Mouse (Mus musculus) heart, postnatal 14 days (tissue): ENCODE data around the gene Tnnc2. TPM values are rescaled to one million over a fixed set of nuclear protein-coding genes. Genes with fewer than 3 reads are reported as not detected.
"Not testable (repeated sequence)": the region's sequence is repeated elsewhere in the genome, so short reads cannot be mapped to it uniquely, and the experiment has no call there.

Experiments used
- DNase-seq, 2 experiments: peaks; one replicate each; pipeline ENCODE4 v3.0.0; 2021 to 2022
- intact Hi-C: fragments of 180-260 bp; cut with DNase I; formaldehyde crosslinking; loops from one replicate; pipeline ENCODE4 v1.15.1; 2025
- total RNA-seq, 2 experiments: library from RNA; stranded (reverse); gene quantifications; 2 replicates each; pipeline ENCODE4 v1.2.3; 2021

Gene Tnnc2
- total RNA-seq, 2 experiments from 2014 or later = not detected

DNA sequence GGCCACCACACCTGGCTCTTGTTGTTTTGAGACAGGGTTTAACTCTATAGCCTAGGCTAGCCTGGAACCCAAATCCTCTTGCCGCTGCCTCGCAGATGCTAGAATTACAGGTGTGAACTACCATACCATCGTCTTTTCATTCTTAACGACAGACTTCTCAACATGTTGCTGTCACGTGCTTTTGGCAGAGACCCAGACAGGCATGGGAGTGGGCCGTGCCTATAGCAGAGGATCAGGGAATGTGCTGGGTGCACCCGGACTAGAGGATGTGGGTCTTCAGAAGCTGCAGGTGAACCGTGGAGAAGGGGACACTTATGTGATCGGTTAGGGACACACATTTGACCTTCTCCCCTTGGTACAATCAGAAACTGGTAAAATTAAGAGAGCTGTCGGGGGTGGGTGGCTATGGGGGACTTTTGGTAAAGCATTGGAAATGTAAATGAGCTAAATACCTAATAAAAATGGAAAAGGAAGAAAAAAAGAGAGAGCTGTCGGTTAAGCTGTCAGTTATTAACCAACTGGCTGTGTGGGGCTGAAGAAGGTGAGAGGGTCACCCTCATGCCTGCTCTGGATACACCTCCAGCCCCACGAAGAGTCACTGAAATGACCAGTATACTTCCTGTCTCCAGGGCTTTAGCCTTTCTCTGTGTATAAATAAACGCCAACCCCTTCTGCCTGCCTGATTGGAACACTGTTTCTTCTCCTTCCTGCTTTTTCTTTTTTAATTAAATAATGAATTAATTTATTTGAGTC lies 20.7 kb upstream of the Tnnc2 start:
- intact Hi-C loops = no loop called here
- DNase-seq = no peak

DNA sequence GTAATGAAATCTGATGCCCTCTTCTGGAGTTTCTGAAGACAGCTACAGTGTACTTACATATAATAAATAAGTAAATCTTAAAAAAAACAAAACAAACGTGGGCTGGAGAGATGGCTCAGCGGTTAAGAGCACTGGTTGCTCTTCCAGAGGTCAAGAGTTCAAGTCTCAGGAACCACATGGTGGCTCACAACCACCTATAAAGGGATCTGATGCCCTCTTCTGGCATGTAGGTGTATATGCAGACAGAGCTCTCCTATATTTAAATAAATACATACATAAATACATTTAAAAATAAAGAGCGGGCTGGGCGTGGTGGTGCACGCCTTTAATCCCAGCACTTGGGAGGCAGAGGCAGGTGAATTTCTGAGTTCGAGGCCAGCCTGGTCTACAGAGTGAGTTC lies 18.8 kb upstream of the Tnnc2 start:
- DNase-seq = not testable (repeated sequence)
- intact Hi-C loops = loop anchor here (5.0 kb wide), 1 partner anchor 206 kb away; the partner anchor contains the start of gene Eppin

DNA sequence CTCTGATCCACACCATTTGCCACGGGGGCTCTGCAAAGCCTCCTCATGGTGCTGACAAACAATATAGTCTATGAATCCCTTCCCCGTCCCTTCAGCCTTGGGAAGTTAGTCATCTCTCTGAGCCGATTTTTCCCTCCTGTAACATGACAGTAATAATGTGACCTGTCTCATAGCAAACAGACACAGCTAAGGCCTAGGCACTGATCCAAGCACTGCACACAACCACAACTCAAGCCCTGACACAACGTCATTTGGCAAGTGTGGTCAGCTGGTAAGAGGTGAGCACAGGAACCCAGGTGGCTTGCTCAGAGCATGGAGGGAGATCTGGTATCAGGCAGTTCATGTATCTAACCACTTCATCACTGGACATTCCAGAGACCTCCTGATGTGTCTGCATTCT lies 16.1 kb upstream of the Tnnc2 start:
- DNase-seq = no peak
- intact Hi-C loops = loop anchor here (5.0 kb wide), 1 partner anchor 204 kb away; the partner anchor contains the start of gene Eppin

DNA sequence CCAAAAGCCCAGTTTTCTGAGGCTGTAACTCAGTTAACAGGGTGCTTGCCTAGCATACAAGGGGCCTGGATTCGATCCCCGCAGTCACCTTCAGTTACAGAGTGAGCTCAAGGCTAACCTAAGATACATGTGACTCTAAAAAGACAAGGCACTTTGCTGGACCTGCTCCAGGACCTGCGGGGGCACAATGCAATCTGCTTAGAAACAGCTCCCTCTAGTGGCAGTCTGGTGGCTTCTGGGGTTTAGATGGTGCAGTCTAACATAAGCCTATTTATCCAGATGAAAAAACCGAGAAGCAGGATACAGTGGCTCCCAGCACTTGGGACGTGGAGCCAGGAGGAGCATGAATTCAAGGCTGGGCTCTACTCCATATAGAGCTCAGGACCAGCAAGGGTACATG lies 14.5 kb upstream of the Tnnc2 start:
- intact Hi-C loops = loop anchor here (5.0 kb wide), 1 partner anchor 117 kb away; no protein-coding TSS in a partner anchor

GRCm38 (mm10) chr2:164793772-164794171 lies 14.0 kb upstream of the Tnnc2 start:
- no peak for DNase-seq
- intact Hi-C loops = loop anchor here (5.0 kb wide), 1 partner anchor 116 kb away; no protein-coding TSS in a partner anchor

More for the DNA sequence above, 14.5 kb upstream of the Tnnc2 start:
- DNase-seq = peak; percentile 82 to 91

DNA sequence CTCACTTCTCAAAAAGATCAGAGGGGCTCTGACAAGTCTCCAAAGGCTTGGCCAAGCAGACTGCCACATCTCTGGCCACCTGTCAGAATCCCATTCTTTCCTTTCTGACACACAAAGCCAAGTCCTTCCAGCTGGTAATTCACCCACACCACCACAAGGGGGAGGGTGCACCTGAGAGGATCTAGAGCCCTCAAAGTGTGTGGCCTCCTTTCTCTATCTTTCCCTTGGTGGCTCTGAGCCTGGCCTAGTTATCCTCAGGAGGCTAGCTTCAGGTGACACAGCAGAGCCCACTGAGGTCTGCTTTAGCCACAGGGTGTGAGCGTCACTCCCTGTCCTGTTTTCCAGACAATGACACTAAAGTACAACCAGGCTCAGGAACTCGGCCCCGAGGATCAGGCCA lies 13.5 kb upstream of the Tnnc2 start:
- intact Hi-C loops = loop anchor here (5.0 kb wide), 1 partner anchor 116 kb away; no protein-coding TSS in a partner anchor
- peak; percentile 55 to 75 for DNase-seq

GRCm38 (mm10) chr2:164792400-164793190 lies 12.8 kb upstream of the Tnnc2 start:
- no peak for DNase-seq
- intact Hi-C loops = loop anchor here (5.0 kb wide), 1 partner anchor 115 kb away; no protein-coding TSS in a partner anchor

- intact Hi-C loops = loop anchor here (5.0 kb wide), 1 partner anchor 115 kb away; no protein-coding TSS in a partner anchor
- no peak for DNase-seq
Measured at GRCm38 (mm10) chr2:164791841-164792261, 12.1 kb upstream of the Tnnc2 start.

DNA sequence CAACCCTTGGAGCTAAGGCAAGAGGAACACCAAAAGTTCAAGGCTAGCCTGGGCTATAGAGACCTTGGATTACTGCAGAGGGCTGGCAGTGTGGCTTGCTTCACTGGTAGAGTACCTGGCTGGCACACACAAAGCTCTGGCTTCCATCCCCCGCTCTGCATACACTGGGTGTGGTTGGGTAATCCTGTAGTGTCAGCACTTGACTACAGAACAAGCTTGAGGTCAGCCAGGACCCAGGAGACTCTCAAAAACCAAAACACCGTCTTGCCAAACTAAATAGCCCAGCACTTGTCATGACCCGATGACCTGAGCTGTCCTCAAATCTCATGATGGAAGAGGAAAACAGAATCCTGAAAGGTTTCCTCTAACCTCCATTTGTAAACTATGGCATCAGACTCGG lies 10.7 kb upstream of the Tnnc2 start:
- DNase-seq = peak in 1 of 2 experiments; percentile 20
- intact Hi-C loops = loop anchor here (5.0 kb wide), 1 partner anchor 113 kb away; no protein-coding TSS in a partner anchor

GRCm38 (mm10) chr2:164788411-164788810 lies 8.6 kb upstream of the Tnnc2 start:
- DNase-seq = no peak

GRCm38 (mm10) chr2:164787779-164788178 lies 8.0 kb upstream of the Tnnc2 start:
- intact Hi-C loops = loop anchor here (5.0 kb wide), 1 partner anchor 40 kb away; the partner anchor contains the start of genes Dnttip1 and Wfdc3

More at GRCm38 (mm10) chr2:164788411-164788810, 8.6 kb upstream of the Tnnc2 start:
- intact Hi-C loops = loop anchor here (5.0 kb wide), 1 partner anchor 41 kb away; the partner anchor contains the start of genes Dnttip1 and Wfdc3

GRCm38 (mm10) chr2:164787032-164787431 lies 7.3 kb upstream of the Tnnc2 start:
- DNase-seq = no peak
- intact Hi-C loops = loop anchor here (5.0 kb wide), 1 partner anchor 40 kb away; the partner anchor contains the start of genes Dnttip1 and Wfdc3

More at GRCm38 (mm10) chr2:164787779-164788178, 8.0 kb upstream of the Tnnc2 start:
- no peak for DNase-seq

- DNase-seq = no peak
- intact Hi-C loops = loop anchor here (5.0 kb wide), 1 partner anchor 39 kb away; the partner anchor contains the start of genes Dnttip1 and Wfdc3
Measured at GRCm38 (mm10) chr2:164786388-164786885, 6.7 kb upstream of the Tnnc2 start.

DNA sequence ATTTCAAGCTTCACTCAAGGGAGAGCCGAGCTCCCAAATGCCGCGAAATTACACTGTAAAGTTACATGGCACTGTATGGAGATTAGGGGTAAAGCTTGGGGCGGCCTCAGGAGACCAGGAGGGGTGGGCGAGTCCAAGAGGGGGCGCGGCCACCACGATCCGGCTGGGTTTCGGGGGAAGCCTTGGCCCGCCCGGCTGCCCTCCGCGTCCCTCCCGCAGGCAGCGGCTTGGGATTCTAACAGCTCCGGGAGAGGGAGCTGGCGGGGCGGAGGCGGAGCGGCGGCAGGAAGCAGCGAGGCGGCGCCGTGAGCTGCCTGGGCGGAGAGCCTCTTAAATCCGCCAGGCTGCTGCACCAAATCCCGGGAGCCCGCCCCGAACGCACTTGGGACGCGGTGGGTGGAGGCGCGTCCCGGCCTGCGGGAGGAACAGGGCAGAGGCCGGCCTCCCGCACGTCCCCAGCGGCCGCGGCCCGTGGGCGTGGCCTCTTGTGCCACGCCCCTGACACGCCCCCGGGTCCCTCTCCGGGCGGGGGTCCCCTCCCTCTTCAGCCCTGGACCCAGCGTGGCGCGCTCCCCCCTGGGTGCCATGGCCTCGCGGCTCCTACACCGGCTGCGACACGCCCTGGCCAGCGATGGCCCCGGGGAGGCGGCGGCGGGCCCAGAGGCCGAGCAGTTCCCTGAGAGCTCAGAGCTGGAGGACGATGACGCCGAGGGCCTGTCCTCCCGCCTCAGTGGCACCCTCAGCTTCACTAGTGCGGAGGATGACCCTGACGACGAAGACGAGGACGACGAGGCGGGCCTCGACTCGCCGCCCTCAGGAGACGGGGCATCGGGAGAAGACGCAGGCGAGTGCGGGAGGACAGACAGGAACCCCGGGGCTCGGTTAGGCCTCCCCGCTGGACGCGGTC lies 6.0 kb upstream of the Tnnc2 start, which contains the start of gene Snx21:
Snx21 (plus strand) TSS at position 343 of the 907 bp plus-strand sequence.
- DNase-seq = peak; percentile 92 to 94
- intact Hi-C loops = loop anchor here (5.0 kb wide), 1 partner anchor 38 kb away; the partner anchor contains the start of genes Dnttip1 and Wfdc3

- no peak for DNase-seq
- intact Hi-C loops = loop anchor here (5.0 kb wide), 1 partner anchor 38 kb away; the partner anchor contains the start of genes Dnttip1 and Wfdc3
Measured at GRCm38 (mm10) chr2:164784869-164785420, 5.2 kb upstream of the Tnnc2 start.

DNA sequence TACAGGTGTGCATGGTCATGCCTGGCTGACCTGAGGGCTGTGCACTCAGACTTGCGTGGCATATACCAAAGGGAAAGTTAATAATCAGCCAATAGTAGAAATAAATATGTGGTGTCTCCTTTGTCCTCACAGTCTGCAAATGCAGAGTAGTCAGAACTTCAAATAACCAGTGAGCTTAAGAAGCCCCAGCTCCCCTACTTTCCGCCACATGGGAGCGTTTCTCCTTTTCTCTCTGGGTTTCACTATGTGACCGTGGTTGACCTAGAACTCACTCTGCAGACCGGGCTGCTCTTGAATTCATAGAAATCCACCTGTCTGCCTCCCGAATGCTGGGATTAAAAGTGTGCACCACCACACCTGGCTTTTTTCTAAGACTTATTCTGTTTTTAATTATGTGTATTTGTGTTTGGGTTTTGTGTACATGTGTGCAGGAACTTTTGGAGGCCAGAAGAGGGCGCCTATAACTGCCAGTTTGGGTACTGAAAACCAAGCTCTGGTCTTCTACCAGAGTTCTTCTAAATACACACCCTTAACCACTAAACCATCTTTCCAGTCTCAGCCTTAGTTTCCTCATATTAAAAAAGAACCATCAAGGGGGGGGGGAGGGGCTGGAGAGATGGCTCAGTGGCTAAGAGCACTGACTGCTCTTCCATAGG lies 4.3 kb upstream of the Tnnc2 start:
- intact Hi-C loops = no loop called here
- no peak for DNase-seq

DNA sequence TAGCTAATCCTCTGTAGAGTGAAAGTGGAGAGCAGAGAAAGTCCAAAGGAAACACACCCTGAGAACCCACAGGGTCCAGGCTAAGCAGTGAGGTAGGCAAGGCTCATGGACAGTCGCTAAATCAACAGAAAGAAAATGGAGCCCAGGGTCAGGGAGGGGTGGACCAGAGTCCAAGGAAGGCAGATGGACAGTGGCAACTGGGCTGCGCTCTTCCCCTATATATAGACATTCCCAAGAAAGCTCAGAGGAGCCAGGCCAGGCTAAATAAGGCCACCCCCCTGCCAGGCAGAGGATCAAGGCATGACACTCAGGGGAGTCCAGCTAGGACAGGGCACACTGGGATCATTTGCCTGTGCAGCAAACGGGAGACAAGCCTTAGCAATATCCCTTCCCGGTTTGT lies 2.1 kb upstream of the Tnnc2 start:
- intact Hi-C loops = no loop called here
- no peak for DNase-seq

GRCm38 (mm10) chr2:164778809-164779208 lies 958 bp downstream of the Tnnc2 start:
- intact Hi-C loops = no loop called here
- DNase-seq = no peak
